Mouse (Mus musculus) C3H10T1/2 (cell line): ENCODE data around the gene Zg16. TPM values are rescaled to one million over a fixed set of nuclear protein-coding genes. Genes with fewer than 3 reads are reported as not detected.

Experiments
- polyA plus RNA-seq, 2 experiments: library from polyadenylated mRNA; unstranded; fragments of >200 nt; fragmentation: generic; extraction: Trizol; gene quantifications; one replicate each; pipeline ENCODE4 v1.2.1; 2012; ENCODE audit warnings: missing spikeins in 2 of 2

Gene Zg16
- not detected for polyA plus RNA-seq

GRCm38 (mm10) chr7:127087278-127088010, at the start of gene Zg16:
Gene Zg16 (minus strand): TSS chr7:127087328.

GRCm38 (mm10) chr7:127121911-127122270, 34.8 kb upstream of the Zg16 start, which contains the start of gene Qprt:
Gene Qprt (minus strand): TSS chr7:127122226.

GRCm38 (mm10) chr7:127091114-127091896, 4.2 kb upstream of the Zg16 start, which contains the start of gene AI467606:
Gene AI467606 (plus strand): TSS chr7:127091359.

GRCm38 (mm10) chr7:127041851-127042672, 45.1 kb downstream of the Zg16 start, which contains the start of gene Kif22:
Gene Kif22 (minus strand): TSS chr7:127042471.

GRCm38 (mm10) chr7:127026984-127027726, 60.0 kb downstream of the Zg16 start, which contains the start of gene Maz:
Gene Maz (minus strand): TSS chr7:127027037.

GRCm38 (mm10) chr7:127020901-127021562, 66.1 kb downstream of the Zg16 start, which contains the start of the genes Gm42742 and Prrt2:
Gene Gm42742 (minus strand): TSS chr7:127021097.
Gene Prrt2 (minus strand): TSS chr7:127021211.

GRCm38 (mm10) chr7:127016971-127017949, 69.9 kb downstream of the Zg16 start, which contains the start of gene Pagr1a:
Gene Pagr1a (minus strand): TSS chr7:127017352.

GRCm38 (mm10) chr7:127016481-127016485, 70.8 kb downstream of the Zg16 start, which contains the start of gene Pagr1b:
Gene Pagr1b (minus strand): TSS chr7:127016484.

GRCm38 (mm10) chr7:127014320-127014719, 72.8 kb downstream of the Zg16 start, which contains the start of gene Mvp:
Gene Mvp (minus strand): TSS chr7:127014621.

Other genes starting within 250 kb of the Zg16 start
- not detected for gene Doc2a, start 239.9 kb downstream of the Zg16 start, polyA plus RNA-seq
- 10 to 100 TPM; 10.8 to 24.2 TPM for gene Hirip3, start 225.4 kb downstream of the Zg16 start, polyA plus RNA-seq
- gene Ino80e, start 225.0 kb downstream of the Zg16 start, polyA plus RNA-seq, result 10 to 100 TPM; 65.9 to 98.4 TPM
- 10 to 100 TPM; 10.1 to 53.2 TPM for gene Taok2, start 202.6 kb downstream of the Zg16 start, polyA plus RNA-seq
- gene Tmem219, start 164.4 kb downstream of the Zg16 start, polyA plus RNA-seq, result 10 to 100 TPM; 27.0 to 35.9 TPM
- 10 to 100 TPM in 1 of 2 experiments, 1 to 10 TPM in 1; 5.7 to 11.3 TPM for gene Kctd13, start 158.4 kb downstream of the Zg16 start, polyA plus RNA-seq
- gene Asphd1, start 137.7 kb downstream of the Zg16 start, polyA plus RNA-seq, result under 1 TPM; 0.02 to 0.05 TPM
- under 1 TPM; 0.04 to 0.25 TPM for gene Sez6l2, start 136.8 kb downstream of the Zg16 start, polyA plus RNA-seq
- gene Cdipt, start 111.4 kb downstream of the Zg16 start, polyA plus RNA-seq, result 10 to 100 TPM; 88.2 to 97.1 TPM
- gene Cdiptos, start 111.2 kb downstream of the Zg16 start, polyA plus RNA-seq, result under 1 TPM; 0.47 to 0.64 TPM
- 10 to 100 TPM; 49.1 to 81.7 TPM for gene Mvp, start 72.7 kb downstream of the Zg16 start, polyA plus RNA-seq
- gene Pagr1b, start 70.8 kb downstream of the Zg16 start, polyA plus RNA-seq, result under 1 TPM in 1 of 2 experiments, not detected in 1; 0.55 TPM
- 10 to 100 TPM; 14.8 to 18.0 TPM for gene Pagr1a, start 70.0 kb downstream of the Zg16 start, polyA plus RNA-seq
- 10 to 100 TPM; 28.7 to 44.7 TPM for gene Gm42742, start 66.2 kb downstream of the Zg16 start, polyA plus RNA-seq
- gene Prrt2, start 66.1 kb downstream of the Zg16 start, polyA plus RNA-seq, result under 1 TPM in 1 of 2 experiments, not detected in 1; 0.44 TPM
- gene Maz, start 60.3 kb downstream of the Zg16 start, polyA plus RNA-seq, result 100 to 1,000 TPM; 130 to 150 TPM
- 10 to 100 TPM; 51.4 to 57.4 TPM for gene Kif22, start 44.9 kb downstream of the Zg16 start, polyA plus RNA-seq
- gene AI467606, start 4.0 kb upstream of the Zg16 start, polyA plus RNA-seq, result under 1 TPM; 0.08 to 0.25 TPM
- gene Qprt, start 34.9 kb upstream of the Zg16 start, polyA plus RNA-seq, result under 1 TPM in 1 of 2 experiments, not detected in 1; 0.11 TPM
- 1 to 10 TPM; 2.9 to 7.1 TPM for gene Spn, start 50.5 kb upstream of the Zg16 start, polyA plus RNA-seq
- gene Cd2bp2, start 108.7 kb upstream of the Zg16 start, polyA plus RNA-seq, result 10 to 100 TPM; 39.6 to 40.3 TPM
- 10 to 100 TPM; 29.3 to 41.2 TPM for gene Tbc1d10b, start 121.1 kb upstream of the Zg16 start, polyA plus RNA-seq
- gene Mylpf, start 121.6 kb upstream of the Zg16 start, polyA plus RNA-seq, result 1 to 10 TPM in 1 of 2 experiments, under 1 TPM in 1; 0.81 to 2.0 TPM
- 10 to 100 TPM; 10.4 to 16.5 TPM for gene Zfp553, start 145.7 kb upstream of the Zg16 start, polyA plus RNA-seq
- 1 to 10 TPM; 2.3 to 7.7 TPM for gene Sept1, start 145.8 kb upstream of the Zg16 start, polyA plus RNA-seq
- 10 to 100 TPM; 53.6 to 86.7 TPM for gene Zfp771, start 156.9 kb upstream of the Zg16 start, polyA plus RNA-seq
- 100 to 1,000 TPM in 1 of 2 experiments, 10 to 100 TPM in 1; 89.3 to 405 TPM for gene Dctpp1, start 173.4 kb upstream of the Zg16 start, polyA plus RNA-seq
- gene Sephs2, start 186.7 kb upstream of the Zg16 start, polyA plus RNA-seq, result 10 to 100 TPM; 11.8 to 13.4 TPM
- under 1 TPM in 1 of 2 experiments, not detected in 1; 0.18 TPM for gene Itgal, start 208.9 kb upstream of the Zg16 start, polyA plus RNA-seq